Mouse (Mus musculus) thymus, adult 2 months (tissue): ENCODE data around the gene Cldn4. TPM values are rescaled to one million over a fixed set of nuclear protein-coding genes. Genes with fewer than 3 reads are reported as not detected.

Experiments
- DNase-seq: peaks from one replicate; pipeline ENCODE4 v3.0.0; 2021
- H3K27ac ChIP-seq: fragments of 200-500 bp; 2 replicates; pipeline ENCODE4 v1.5.1; 2012; ENCODE audit warnings: low read length, control low read depth; ENCODE audit not compliant: control insufficient read depth, insufficient read depth
- H3K27me3 ChIP-seq: fragments of 200-500 bp; 2 replicates; pipeline ENCODE4 v1.6.1; 2012; ENCODE audit warnings: mild to moderate bottlenecking, low read length, moderate library complexity, mixed read lengths; ENCODE audit not compliant: control insufficient read depth, insufficient read depth
- H3K36me3 ChIP-seq: fragments of 200-500 bp; 2 replicates; pipeline ENCODE4 v1.6.1; 2012; ENCODE audit warnings: mild to moderate bottlenecking, low read length, moderate library complexity; ENCODE audit not compliant: control insufficient read depth, insufficient read depth
- H3K4me1 ChIP-seq: fragments of 200-500 bp; replicated peaks from 2 replicates; pipeline ENCODE4 v1.6.1; 2012; ENCODE audit warnings: low read length; ENCODE audit not compliant: control insufficient read depth, insufficient read depth
- H3K4me3 ChIP-seq: fragments of 200-500 bp; 2 replicates; pipeline ENCODE4 v1.5.1; 2012; ENCODE audit warnings: mild to moderate bottlenecking, low read length, control low read depth, moderate library complexity; ENCODE audit not compliant: control insufficient read depth, insufficient read depth
- CTCF ChIP-seq: fragments of 200-500 bp; IDR thresholded peaks from 2 replicates; pipeline ENCODE4 v1.5.1; 2012; ENCODE audit warnings: mild to moderate bottlenecking, control low read depth, low read length, moderate library complexity, borderline replicate concordance; ENCODE audit not compliant: control insufficient read depth, poor library complexity, insufficient read depth; ENCODE audit errors: extremely low read depth
- POLR2A ChIP-seq: fragments of 200-500 bp; IDR thresholded peaks from 2 replicates; pipeline ENCODE4 v1.6.1; 2012; ENCODE audit warnings: mild to moderate bottlenecking, low read length, control low read depth, moderate library complexity; ENCODE audit not compliant: control insufficient read depth, poor library complexity, insufficient read depth; ENCODE audit errors: extremely low read depth
- WGBS: fragments of 180-500 bp; shearing (Covaris S2); methylation state at CpG from one replicate; pipeline ENCODE4 v1.1.7; 2018; 5-methylcytosine and 5-hydroxymethylcytosine counted together
- polyA plus RNA-seq: library from polyadenylated mRNA; depleted of rRNA; stranded (reverse); fragments of >200 nt; gene quantifications from 2 replicates; pipeline ENCODE4 v1.2.3, GENCODE M21; 2012; rRNA removed

The Cldn4 gene
- polyA plus RNA-seq, 1 experiment, result 57.8 TPM

GRCm38 (mm10) chr5:134896965-134897364, 49.8 kb downstream of the Cldn4 start:
- Histone ChIP-seq H3K27ac (no peak overlapping the region), H3K36me3 (no peaks in the 10 kb centered on the region), H3K4me3 (no peak overlapping the region), H3K4me1 (no peaks in the 10 kb centered on the region), H3K27me3 (no peaks in the 10 kb centered on the region)
- no peak for DNase-seq
- no peak for TF ChIP-seq CTCF
- no peak for TF ChIP-seq POLR2A
- WGBS, result 96% methylated on average over 8 of the region's 8 CpGs

DNA sequence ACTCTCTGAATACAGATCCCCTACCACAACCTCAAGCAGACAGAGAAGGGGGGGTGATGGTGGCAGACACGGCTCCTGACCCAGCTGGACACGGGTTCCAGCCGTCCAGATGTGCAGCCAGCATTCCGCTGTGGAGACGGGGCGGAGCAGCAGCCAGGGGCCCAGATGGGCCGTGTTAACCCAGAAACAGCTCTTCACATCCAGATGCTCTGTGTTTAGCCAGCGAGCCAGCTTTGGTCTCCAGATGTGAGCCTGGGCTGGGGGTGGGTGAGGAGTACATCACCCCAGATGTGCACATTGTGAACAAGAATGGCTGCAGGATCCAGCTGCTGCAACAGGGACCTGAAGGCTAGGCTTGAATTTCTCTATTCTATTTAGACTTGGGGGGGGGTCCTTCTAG, 51.4 kb downstream of the Cldn4 start:
- no peak for DNase-seq
- 91% methylated on average over 8 of the region's 8 CpGs for WGBS
- H3K4me1 ChIP-seq, result no peaks in the 10 kb centered on the region
- TF ChIP-seq CTCF (no peak), POLR2A (no peak)
- no peaks in the 10 kb centered on the region for H3K36me3 ChIP-seq
- H3K4me3 ChIP-seq, result no peak overlapping the region
- no peaks in the 10 kb centered on the region for H3K27me3 ChIP-seq
- no peak overlapping the region for H3K27ac ChIP-seq

Other genes with a start within 250 kb of the Cldn4 start
- 32.2 and 35.5 TPM in 2 replicates for gene Eln, start 199.6 kb downstream of the Cldn4 start, polyA plus RNA-seq
- not detected in 2 replicates for gene Tmem270, start 40.2 kb downstream of the Cldn4 start, polyA plus RNA-seq
- gene Cldn13, start 31.4 kb downstream of the Cldn4 start, polyA plus RNA-seq, result 1.8 and 1.9 TPM in 2 replicates
- 24.9 and 26.7 TPM in 2 replicates for gene Mettl27, start 14.6 kb downstream of the Cldn4 start, polyA plus RNA-seq
- 14.7 and 15.0 TPM in 2 replicates for gene Cldn3, start 39.3 kb upstream of the Cldn4 start, polyA plus RNA-seq
- 71.7 and 84.8 TPM in 2 replicates for gene Abhd11, start 62.2 kb upstream of the Cldn4 start, polyA plus RNA-seq
- gene Stx1a, start 76.5 kb upstream of the Cldn4 start, polyA plus RNA-seq, result 20.3 and 23.7 TPM in 2 replicates
- gene Dnajc30, start 117.3 kb upstream of the Cldn4 start, polyA plus RNA-seq, result 26.8 and 35.1 TPM in 2 replicates
- 116 and 125 TPM in 2 replicates for gene Bud23, start 118.0 kb upstream of the Cldn4 start, polyA plus RNA-seq
- 1.8 and 2.3 TPM in 2 replicates for gene Vps37d, start 131.3 kb upstream of the Cldn4 start, polyA plus RNA-seq
- 22.5 and 31.5 TPM in 2 replicates for gene Mlxipl, start 143.0 kb upstream of the Cldn4 start, polyA plus RNA-seq
- gene Tbl2, start 202.7 kb upstream of the Cldn4 start, polyA plus RNA-seq, result 18.5 and 18.7 TPM in 2 replicates
- 61.1 and 67.0 TPM in 2 replicates for gene Bcl7b, start 221.3 kb upstream of the Cldn4 start, polyA plus RNA-seq
- 56.1 and 68.7 TPM in 2 replicates for gene Baz1b, start 240.3 kb upstream of the Cldn4 start, polyA plus RNA-seq